Mouse (Mus musculus) lung, adult 2 months (tissue): ENCODE measurements at regions not wholly inside any gene's neighbourhood (a gene's known extent, or its start where the extent isn't known, plus 50 kb on each side); places are given as distances from the start of the nearest gene placed in this dataset.

Experiments used
- CTCF ChIP-seq: fragments of 200-500 bp; IDR thresholded peaks from 2 replicates; pipeline ENCODE4 v1.5.1; 2011; ENCODE audit warnings: mild to moderate bottlenecking, low read length, control low read depth; ENCODE audit not compliant: insufficient read depth
- POLR2A ChIP-seq: fragments of 200-500 bp; IDR thresholded peaks from 2 replicates; pipeline ENCODE4 v1.6.1; 2011; ENCODE audit warnings: low read depth, mild to moderate bottlenecking, control low read depth, low read length, borderline replicate concordance; ENCODE audit errors: extremely low read depth

- TF ChIP-seq CTCF (no peak), POLR2A (no peak)
These were observed 154.8 kb upstream of the Dapk1 start for GRCm38 (mm10) chr13:60446926-60447325.
